Comparison of ENCODE assay signal across 15 mouse cellular contexts in the genomic region with DNA sequence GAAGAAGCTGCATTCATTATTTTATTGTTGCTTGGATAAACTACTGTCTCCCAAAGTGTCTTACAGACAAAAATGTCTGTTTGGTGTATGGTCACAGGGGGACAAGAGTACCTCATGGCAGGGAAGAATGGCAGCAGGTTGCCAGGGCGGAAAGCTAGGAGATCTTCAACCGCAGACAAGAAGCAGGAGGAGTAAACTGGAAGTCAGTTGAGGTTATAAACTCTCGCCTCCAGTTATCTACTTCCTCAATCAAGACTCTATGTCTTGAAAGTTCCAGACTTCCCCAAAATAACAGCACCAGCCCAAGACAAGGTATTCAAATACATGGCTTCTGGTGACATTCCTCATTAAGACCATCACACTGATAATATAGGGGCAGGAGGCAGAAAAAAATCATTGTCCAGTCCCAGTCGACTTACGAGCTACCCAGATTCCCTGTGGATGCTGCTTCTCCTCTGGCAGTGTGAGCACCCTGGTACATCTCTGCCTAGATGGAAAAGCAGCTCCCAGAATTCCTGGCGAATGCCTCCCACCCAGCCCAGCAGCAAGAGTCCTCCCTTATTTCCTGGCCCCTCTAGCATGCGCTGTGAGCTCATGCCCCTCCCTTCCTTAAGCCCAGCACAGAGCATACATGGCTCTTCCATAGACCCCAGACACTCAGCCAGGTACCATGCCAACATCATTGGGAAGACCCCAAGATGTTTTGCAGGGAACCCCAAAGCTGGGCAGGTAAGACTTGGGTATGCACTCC. TPM values are rescaled to one million over a fixed set of nuclear protein-coding genes. Genes with fewer than 3 reads are reported as not detected.
DNase-seq lines count a peak whose midpoint lies in the region; ATAC-seq and TF ChIP-seq lines count a peak whose summit lies in the region.
"Had no signal": no experiment of that assay in that cellular context is flagged by ENCODE, and none has a peak within 500 bp of the region (broad histone marks: within the 10 kb centered on the region; RNA-seq: fewer than 3 reads in every experiment).

No protein-coding gene starts in this region.

- ATAC-seq in heart, embryonic 13.5 days (ENCODE audit: extremely low read depth, insufficient number of reproducible peaks, low FRiP score, low TSS enrichment): no peak
- no peak for ATAC-seq in midbrain, embryonic 11.5 days (ENCODE audit: low FRiP score)
- no peak for ATAC-seq in midbrain, embryonic 14.5 days (ENCODE audit: low FRiP score, low TSS enrichment)
- ATAC-seq in intestine, postnatal 0 days: no peak
- ATAC-seq: intestine, embryonic 16.5 days had no signal

- no peak overlapping the region for H3K9ac ChIP-seq in heart, embryonic 13.5 days
- H3K9ac ChIP-seq in midbrain, embryonic 11.5 days (ENCODE audit: low read length): no peak overlapping the region
- no peak overlapping the region for H3K9ac ChIP-seq in midbrain, embryonic 14.5 days (replicated peaks; ENCODE audit: low read length)
- H3K9ac ChIP-seq in intestine, postnatal 0 days (ENCODE audit: low read depth, low read length): no peak overlapping the region
- H3K9ac ChIP-seq: hindbrain, embryonic 12.5 days; liver, embryonic 13.5 days had no signal

- peak overlapping the region; percentile 45; the same call in 1 of the 2 replicates for H3K27ac ChIP-seq in heart, embryonic 13.5 days (replicated peaks)
- no peak overlapping the region for H3K27ac ChIP-seq in midbrain, embryonic 11.5 days (ENCODE audit: low read depth, low read length)
- H3K27ac ChIP-seq in midbrain, embryonic 14.5 days (replicated peaks; ENCODE audit: low read depth, low read length): no peak overlapping the region
- peak overlapping the region; percentile 90 for H3K27ac ChIP-seq in brown adipose tissue, adult 24 weeks (replicated peaks; ENCODE audit: low read depth, low read length)
- no peak overlapping the region for H3K27ac ChIP-seq in intestine, postnatal 0 days (ENCODE audit: low read depth, low read length)
- H3K27ac ChIP-seq: hindbrain, embryonic 12.5 days; kidney, postnatal 0 days; liver, embryonic 13.5 days had no signal

- intact Hi-C loops in heart, postnatal 14 days (cut with DNase I): no loop called here

- no peak for DNase-seq in heart, postnatal 14 days
- DNase-seq in midbrain, embryonic 11.5 days (ENCODE audit: low spot score, missing footprints): peak; percentile 37
- no peak for DNase-seq in midbrain, embryonic 14.5 days
- DNase-seq in cerebellum, adult 8-10 months: no peak
- DNase-seq: cerebellum, postnatal 10 days; left cerebral cortex, postnatal 4 days; liver, embryonic 13.5 days; lung, postnatal 10 days; right cerebral cortex, postnatal 14 days had no signal

- H3K4me1 ChIP-seq in heart, embryonic 13.5 days: peaks cover 26% of the 10 kb centered on the region
- H3K4me1 ChIP-seq in midbrain, embryonic 11.5 days (ENCODE audit: control insufficient read depth, insufficient read depth, low read length): no peaks in the 10 kb centered on the region
- peaks cover 10% of the 10 kb centered on the region; the same call in 1 of the 2 replicates for H3K4me1 ChIP-seq in midbrain, embryonic 14.5 days (ENCODE audit: control insufficient read depth, insufficient read depth, low read length)
- peaks cover 23% of the 10 kb centered on the region for H3K4me1 ChIP-seq in brown adipose tissue, adult 24 weeks (ENCODE audit: control insufficient read depth, insufficient read depth, insufficient read length, low read length)
- H3K4me1 ChIP-seq in intestine, postnatal 0 days (replicated peaks; ENCODE audit: control insufficient read depth, insufficient read depth, low read length): peaks cover 5% of the 10 kb centered on the region; the same call in 1 of the 2 replicates

- no peak overlapping the region for H3K4me2 ChIP-seq in heart, embryonic 13.5 days
- no peak overlapping the region for H3K4me2 ChIP-seq in midbrain, embryonic 11.5 days
- H3K4me2 ChIP-seq in midbrain, embryonic 14.5 days (ENCODE audit: low read length): no peak overlapping the region
- no peak overlapping the region for H3K4me2 ChIP-seq in intestine, postnatal 0 days (replicated peaks; ENCODE audit: low read depth)
- H3K4me2 ChIP-seq: hindbrain, embryonic 12.5 days; liver, embryonic 13.5 days had no signal

- WGBS in heart, embryonic 13.5 days: 62% methylated on average over 7 of the region's 7 CpGs
- 86% methylated on average over 7 of the region's 7 CpGs for WGBS in midbrain, embryonic 11.5 days
- WGBS in midbrain, embryonic 14.5 days: 90% methylated on average over 7 of the region's 7 CpGs
- WGBS in intestine, postnatal 0 days: 57% methylated on average over 7 of the region's 7 CpGs

- H3K4me3 ChIP-seq in heart, embryonic 13.5 days: no peak overlapping the region
- no peak overlapping the region for H3K4me3 ChIP-seq in midbrain, embryonic 11.5 days (ENCODE audit: low read depth, low read length)
- H3K4me3 ChIP-seq in midbrain, embryonic 14.5 days (replicated peaks; ENCODE audit: low read depth, low read length): no peak overlapping the region
- H3K4me3 ChIP-seq in brown adipose tissue, adult 24 weeks (ENCODE audit: insufficient read depth, low read depth, low read length): no peak overlapping the region
- no peak overlapping the region for H3K4me3 ChIP-seq in intestine, postnatal 0 days (ENCODE audit: low read depth, low read length)
- H3K4me3 ChIP-seq: hindbrain, embryonic 12.5 days; liver, embryonic 13.5 days had no signal

- no peaks in the 10 kb centered on the region for H3K9me3 ChIP-seq in heart, embryonic 13.5 days
- no peaks in the 10 kb centered on the region for H3K9me3 ChIP-seq in midbrain, embryonic 11.5 days (ENCODE audit: control insufficient read depth, low read length)
- no peaks in the 10 kb centered on the region for H3K9me3 ChIP-seq in midbrain, embryonic 14.5 days (ENCODE audit: control insufficient read depth, low read length)
- no peaks in the 10 kb centered on the region for H3K9me3 ChIP-seq in intestine, postnatal 0 days (ENCODE audit: control insufficient read depth)
- H3K9me3 ChIP-seq: hindbrain, embryonic 12.5 days; liver, embryonic 13.5 days had no signal

- no peaks in the 10 kb centered on the region for H3K36me3 ChIP-seq in heart, embryonic 13.5 days
- no peaks in the 10 kb centered on the region for H3K36me3 ChIP-seq in midbrain, embryonic 11.5 days (ENCODE audit: control insufficient read depth, insufficient read depth, low read length)
- no peaks in the 10 kb centered on the region for H3K36me3 ChIP-seq in midbrain, embryonic 14.5 days (ENCODE audit: control insufficient read depth, insufficient read depth, low read length)
- no peaks in the 10 kb centered on the region for H3K36me3 ChIP-seq in intestine, postnatal 0 days (ENCODE audit: control insufficient read depth, insufficient read depth)
- H3K36me3 ChIP-seq: hindbrain, embryonic 12.5 days; liver, embryonic 13.5 days had no signal

- no peak for TF ChIP-seq CTCF in intestine, postnatal 0 days (IDR thresholded peaks at IDR 0.05; ENCODE audit: low read depth)

- no peaks in the 10 kb centered on the region; the same call in 1 of the 2 replicates for H3K27me3 ChIP-seq in heart, embryonic 13.5 days (replicated peaks)
- H3K27me3 ChIP-seq in midbrain, embryonic 11.5 days (ENCODE audit: control insufficient read depth, insufficient read depth, low read length): no peaks in the 10 kb centered on the region
- H3K27me3 ChIP-seq in midbrain, embryonic 14.5 days (ENCODE audit: control insufficient read depth, insufficient read depth, low read length): no peaks in the 10 kb centered on the region
- no peaks in the 10 kb centered on the region for H3K27me3 ChIP-seq in intestine, postnatal 0 days (replicated peaks; ENCODE audit: control insufficient read depth, insufficient read depth, low read length)
- H3K27me3 ChIP-seq: hindbrain, embryonic 12.5 days had no signal

RNA-seq across cellular contexts. Expression of gene Trp53i11, which starts 25.3 kb away (rescaled TPM):
- polyA plus RNA-seq in heart, embryonic 13.5 days (2015; fragmentation: Nextera tagmentation; extraction: Ambion mirVana): 24.5 TPM in 2 replicates
- 10 to 100 TPM; 67.8 to 68.8 TPM for total RNA-seq in heart, postnatal 14 days (2021)
- 179 and 191 TPM in 2 replicates for polyA plus RNA-seq in midbrain, embryonic 11.5 days (2014; fragmentation: Nextera tagmentation; extraction: Ambion mirVana)
- 122 and 165 TPM in 2 replicates for polyA plus RNA-seq in midbrain, embryonic 14.5 days (2014; fragmentation: Nextera tagmentation; extraction: Ambion mirVana)
- 7.6 and 14.4 TPM in 2 replicates for polyA plus RNA-seq in brown adipose tissue, adult 24 weeks (2012; ENCODE audit: insufficient read depth, insufficient read length, missing spikeins)
- 16.4 and 21.8 TPM in 2 replicates for polyA plus RNA-seq in intestine, postnatal 0 days (2015; fragmentation: Nextera tagmentation; extraction: Ambion mirVana)

Comparison
In these comparisons a context has a peak if more than half of its experiments do, and no peak if none do; other contexts are left out.
1. H3K27ac ChIP-seq: peak in heart, embryonic 13.5 days (single experiment) and brown adipose tissue, adult 24 weeks (single experiment); none in midbrain, embryonic 11.5 days (single experiment), midbrain, embryonic 14.5 days (single experiment) and intestine, postnatal 0 days (single experiment).